In the genomic region with DNA sequence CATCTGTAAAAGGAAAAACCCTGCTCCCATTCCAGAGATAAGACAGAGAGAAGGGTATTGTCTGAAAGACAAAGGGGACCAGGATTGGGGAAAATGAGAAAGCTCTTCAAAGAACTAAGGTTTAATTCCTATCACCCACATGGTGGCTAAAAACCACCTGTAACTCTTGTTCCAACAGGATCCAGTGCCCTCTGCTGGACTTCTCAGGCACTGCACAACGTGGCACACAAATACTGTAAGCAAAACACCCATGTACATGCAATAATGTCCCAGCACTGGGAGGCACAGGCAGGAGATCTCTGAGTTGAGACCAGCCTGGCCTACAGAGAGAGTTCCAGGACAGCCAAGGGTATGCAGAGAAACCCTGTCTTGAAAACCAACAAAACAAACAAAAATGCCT, we compare ENCODE assay signal across 8 mouse cellular contexts. TPM values are rescaled to one million over a fixed set of nuclear protein-coding genes. Genes with fewer than 3 reads are reported as not detected.
A peak's percentile ranks its signal among the peaks of the same experiment; 100 is the strongest.
DNase-seq lines count a peak whose midpoint lies in the region; ATAC-seq and TF ChIP-seq lines count a peak whose summit lies in the region.

No protein-coding gene starts in this region.

- H3K4me3 ChIP-seq in layer of hippocampus, adult 2 months, result no peak overlapping the region

- peak; percentile 82 for TF ChIP-seq CTCF in layer of hippocampus, adult 2 months (conservative IDR thresholded peaks at IDR 0.05)

- peak; percentile 87 for DNase-seq in CD4-positive, CD25-positive, alpha-beta regulatory T cell, adult 2 months (ENCODE audit: low read depth, low spot score)
- DNase-seq in layer of hippocampus, adult 2 months (ENCODE audit: low spot score in 2 of 2), result peak in 1 of 2 experiments; percentile 54
- no peak for DNase-seq in layer of hippocampus, adult 9-10 months (ENCODE audit: low spot score)
- DNase-seq in cerebellum, adult 11-12 months, result peak; percentile 40
- DNase-seq in induced T-regulatory cell, adult 2 months (ENCODE audit: low read depth), result peak; percentile 87
- DNase-seq in lung, postnatal 36 days, result peak; percentile 81
- DNase-seq in thymus, postnatal 10 days (ENCODE audit: low spot score in 2 of 2), result peak; percentile 51 to 68

- no peak for ATAC-seq in CD4-positive, CD25-positive, alpha-beta regulatory T cell, adult 4 months

- no peak overlapping the region for H3K27ac ChIP-seq in layer of hippocampus, adult 2 months

RNA-seq across cellular contexts. Expression of a gene that starts 2.9 kb away (rescaled TPM):
- 10 to 100 TPM; 10.8 to 22.1 TPM for polyA plus RNA-seq in CD4-positive, CD25-positive, alpha-beta regulatory T cell, adult 4 months (2017; shearing (Covaris generic))
- total RNA-seq in layer of hippocampus, adult 2 months (2021), result 10 to 100 TPM; 11.0 to 12.4 TPM

RNA-seq across cellular contexts. Expression of a gene that starts 2.9 kb away (rescaled TPM):
- polyA plus RNA-seq in CD4-positive, CD25-positive, alpha-beta regulatory T cell, adult 4 months (2017; shearing (Covaris generic)), result 100 to 1,000 TPM; 160 to 256 TPM
- 10 to 100 TPM; 65.1 to 66.2 TPM for total RNA-seq in layer of hippocampus, adult 2 months (2021)

RNA-seq across cellular contexts. Expression of a gene that starts 10.5 kb away (rescaled TPM):
- polyA plus RNA-seq in CD4-positive, CD25-positive, alpha-beta regulatory T cell, adult 4 months (2017; shearing (Covaris generic)), result under 1 TPM; 0.23 to 0.38 TPM
- under 1 TPM in 1 of 2 experiments, not detected in 1; 0.27 TPM for total RNA-seq in layer of hippocampus, adult 2 months (2021)
